Mouse (Mus musculus) lung, adult 2 months (tissue): ENCODE measurements around the gene Mlst8.

Source experiments
- CTCF ChIP-seq: fragments of 200-500 bp; IDR thresholded peaks from 2 replicates; pipeline ENCODE4 v1.5.1; 2011; ENCODE audit warnings: mild to moderate bottlenecking, low read length, control low read depth; ENCODE audit not compliant: insufficient read depth
- POLR2A ChIP-seq: fragments of 200-500 bp; IDR thresholded peaks from 2 replicates; pipeline ENCODE4 v1.6.1; 2011; ENCODE audit warnings: low read depth, mild to moderate bottlenecking, control low read depth, low read length, borderline replicate concordance; ENCODE audit errors: extremely low read depth

GRCm38 (mm10) chr17:24454756-24455522, 23.9 kb downstream of the Mlst8 start:
- no peak for TF ChIP-seq CTCF
- TF ChIP-seq POLR2A: peak; percentile 90; the same call in 1 of the 2 replicates
